Mouse (Mus musculus): ENCODE measurements around the gene Ggct. TPM values are rescaled to one million over a fixed set of nuclear protein-coding genes. Genes with fewer than 3 reads are reported as not detected.
A peak's percentile ranks its signal among the peaks of the same experiment; 100 is the strongest.

Ggct gene
- 16.0 and 18.3 TPM in 2 replicates for polyA plus RNA-seq (2015; fragmentation: Nextera tagmentation; extraction: Ambion mirVana)

GRCm38 (mm10) chr6:54992734-54993260, at the start of gene Ggct:
TSS of gene Ggct (minus strand) at chr6:54992950.
- Histone ChIP-seq H3K27me3 (no peaks in the 10 kb centered on the region), H3K4me2 (peak within 1 kb of the TSS; percentile 74), H3K36me3 (no peaks in the 10 kb centered on the region), H3K9me3 (no peaks in the 10 kb centered on the region), H3K9ac (peak within 1 kb of the TSS; percentile 63), H3K4me3 (peak within 1 kb of the TSS; percentile 59), H3K27ac (replicated peaks) (peak within 1 kb of the TSS; percentile 57), H3K4me1 (replicated peaks) (peaks cover 11% of the 10 kb centered on the region)
- 0% methylated on average over 41 of the region's 41 CpGs for WGBS
- peak; percentile 100 for ATAC-seq (ENCODE audit: low read depth)

GRCm38 (mm10) chr6:55040031-55040430, 47.3 kb upstream of the Ggct start:
- WGBS: 96% methylated on average over 1 of the region's 1 CpGs
- Histone ChIP-seq H3K27me3 (no peaks in the 10 kb centered on the region), H3K4me2 (peak overlapping the region; percentile 72; the same call in 1 of the 2 replicates), H3K9me3 (no peaks in the 10 kb centered on the region), H3K4me3 (no peak overlapping the region), H3K36me3 (no peaks in the 10 kb centered on the region), H3K27ac (replicated peaks) (no peak overlapping the region), H3K9ac (no peak overlapping the region), H3K4me1 (replicated peaks) (peaks cover 49% of the 10 kb centered on the region)
- no peak for ATAC-seq (ENCODE audit: low read depth)

DNA sequence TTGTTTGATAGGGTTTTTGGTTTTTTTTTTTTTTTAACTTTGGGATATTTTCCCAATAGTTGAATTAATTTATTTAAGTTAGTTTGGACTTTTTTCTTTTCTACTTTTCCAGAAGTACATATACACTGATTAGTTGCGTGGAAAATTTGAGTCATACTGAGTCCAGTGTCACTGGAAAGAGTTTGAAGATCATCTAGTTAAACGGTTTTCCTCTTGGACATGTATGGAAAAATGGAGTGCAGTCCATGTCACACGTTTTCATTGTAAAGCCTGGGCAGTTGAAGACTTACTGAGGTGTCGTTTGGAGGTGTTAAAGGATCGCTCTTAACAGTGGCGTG, 46.7 kb upstream of the Ggct start:
- H3K9ac ChIP-seq: peak overlapping the region; percentile 97
- 0 out of 2 replicates have a peak, but pooled peaks cover under 1% of the 10 kb centered on the region for H3K27me3 ChIP-seq
- ATAC-seq (ENCODE audit: low read depth): no peak
- peaks cover 43% of the 10 kb centered on the region for H3K4me1 ChIP-seq (replicated peaks)
- no peak overlapping the region for H3K27ac ChIP-seq (replicated peaks)
- H3K4me3 ChIP-seq: peak overlapping the region; percentile 95
- 79% methylated on average over 6 of the region's 6 CpGs for WGBS
- no peaks in the 10 kb centered on the region for H3K9me3 ChIP-seq
- no peaks in the 10 kb centered on the region for H3K36me3 ChIP-seq
- H3K4me2 ChIP-seq: peak overlapping the region; percentile 72

GRCm38 (mm10) chr6:55038671-55039445, 46.1 kb upstream of the Ggct start:
- peak overlapping the region; percentile 72 for H3K4me2 ChIP-seq
- ATAC-seq (ENCODE audit: low read depth): no peak
- WGBS: 4% methylated on average over 12 of the region's 12 CpGs

GRCm38 (mm10) chr6:55037799-55038670, 45.3 kb upstream of the Ggct start, which contains the start of gene Gars:
TSS of gene Gars (plus strand) at chr6:55038007.
- peak within 1 kb of the TSS; percentile 72 for H3K4me2 ChIP-seq
- no peaks in the 10 kb centered on the region for H3K9me3 ChIP-seq
- H3K27me3 ChIP-seq: peaks cover 5% of the 10 kb centered on the region; the same call in 1 of the 2 replicates
- H3K9ac ChIP-seq: peak within 1 kb of the TSS; percentile 97
- peak; percentile 97 for ATAC-seq (ENCODE audit: low read depth)
- peaks cover 35% of the 10 kb centered on the region for H3K4me1 ChIP-seq (replicated peaks)
- H3K4me3 ChIP-seq: peak within 1 kb of the TSS; percentile 95
- no peaks in the 10 kb centered on the region for H3K36me3 ChIP-seq
- under 1% methylated on average over 84 of the region's 87 CpGs for WGBS
- H3K27ac ChIP-seq (replicated peaks): peak within 1 kb of the TSS; percentile 96

More at GRCm38 (mm10) chr6:55038671-55039445, 46.1 kb upstream of the Ggct start:
- H3K36me3 ChIP-seq: no peaks in the 10 kb centered on the region
- peak overlapping the region; percentile 96 for H3K27ac ChIP-seq (replicated peaks)
- peak overlapping the region; percentile 95 for H3K4me3 ChIP-seq
- H3K27me3 ChIP-seq: peaks cover 5% of the 10 kb centered on the region; the same call in 1 of the 2 replicates
- no peaks in the 10 kb centered on the region for H3K9me3 ChIP-seq
- peaks cover 37% of the 10 kb centered on the region for H3K4me1 ChIP-seq (replicated peaks)
- peak overlapping the region; percentile 97 for H3K9ac ChIP-seq

DNA sequence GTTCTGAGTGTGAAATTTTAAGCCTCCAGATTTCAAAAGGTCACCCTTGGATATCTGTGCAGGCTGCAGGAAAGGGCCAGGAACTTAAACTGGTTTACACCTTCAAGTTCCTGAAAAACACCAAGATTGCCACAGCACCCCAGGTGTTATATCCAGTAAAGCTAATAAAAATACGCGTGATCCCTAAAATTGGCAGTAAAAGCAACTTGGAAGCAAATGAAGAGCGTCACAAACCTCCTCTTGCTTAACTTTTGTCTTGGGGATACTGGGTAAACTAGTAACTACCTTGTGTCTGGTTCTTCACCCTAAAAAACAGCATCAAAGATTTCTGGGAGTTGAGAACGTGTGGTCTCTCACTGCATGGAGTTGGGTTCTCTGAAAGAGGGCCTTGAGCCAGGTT, 44.0 kb upstream of the Ggct start:
- H3K4me3 ChIP-seq: no peak overlapping the region

GRCm38 (mm10) chr6:55027642-55028041, 34.9 kb upstream of the Ggct start:
- H3K27me3 ChIP-seq: no peaks in the 10 kb centered on the region
- H3K27ac ChIP-seq (replicated peaks): no peak overlapping the region
- 80% methylated on average over 2 of the region's 2 CpGs for WGBS
- H3K4me2 ChIP-seq: no peak overlapping the region
- no peak for ATAC-seq (ENCODE audit: low read depth)
- H3K4me1 ChIP-seq (replicated peaks): no peaks in the 10 kb centered on the region
- H3K9me3 ChIP-seq: no peaks in the 10 kb centered on the region
- H3K4me3 ChIP-seq: no peak overlapping the region
- H3K9ac ChIP-seq: no peak overlapping the region
- H3K36me3 ChIP-seq: no peaks in the 10 kb centered on the region

More for the DNA sequence above, 44.0 kb upstream of the Ggct start:
- no peaks in the 10 kb centered on the region for H3K36me3 ChIP-seq
- no peak overlapping the region for H3K9ac ChIP-seq
- 89% methylated on average over 4 of the region's 4 CpGs for WGBS
- H3K4me1 ChIP-seq (replicated peaks): peaks cover 33% of the 10 kb centered on the region
- H3K27me3 ChIP-seq: peaks cover 5% of the 10 kb centered on the region; the same call in 1 of the 2 replicates
- no peak for ATAC-seq (ENCODE audit: low read depth)
- H3K4me2 ChIP-seq: peak overlapping the region; percentile 72; the same call in 1 of the 2 replicates
- no peaks in the 10 kb centered on the region for H3K9me3 ChIP-seq
- no peak overlapping the region for H3K27ac ChIP-seq (replicated peaks)

- H3K9me3 ChIP-seq: no peaks in the 10 kb centered on the region
- H3K4me2 ChIP-seq: no peak overlapping the region
- WGBS: 87% methylated on average over 7 of the region's 7 CpGs
- peaks cover 10% of the 10 kb centered on the region for H3K27me3 ChIP-seq
- no peaks in the 10 kb centered on the region for H3K4me1 ChIP-seq (replicated peaks)
- no peak overlapping the region for H3K27ac ChIP-seq (replicated peaks)
- H3K36me3 ChIP-seq: no peaks in the 10 kb centered on the region
- ATAC-seq (ENCODE audit: low read depth): no peak
- H3K9ac ChIP-seq: no peak overlapping the region
- H3K4me3 ChIP-seq: no peak overlapping the region
Observed at GRCm38 (mm10) chr6:55021806-55022205, 29.1 kb upstream of the Ggct start.

DNA sequence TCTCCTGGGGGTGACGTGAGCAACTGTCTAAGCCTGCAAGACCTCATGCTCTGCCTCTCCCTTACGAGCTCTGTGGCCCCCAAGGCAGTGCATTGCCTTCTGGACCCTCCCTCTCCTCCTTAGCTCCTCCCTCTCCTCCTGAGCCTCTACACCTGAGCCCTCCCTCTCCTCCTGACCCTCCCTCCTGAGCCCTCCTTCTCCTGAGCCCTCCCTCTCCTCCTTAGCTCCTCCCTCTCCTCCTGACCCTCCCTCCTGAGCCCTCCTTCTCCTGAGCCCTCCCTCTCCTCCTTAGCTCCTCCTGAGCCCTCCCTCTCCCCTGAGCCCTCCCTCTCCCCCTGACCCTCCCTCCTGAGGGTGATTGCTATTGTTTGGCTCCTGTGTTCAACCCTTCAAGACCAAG, 25.7 kb upstream of the Ggct start:
- Histone ChIP-seq H3K9ac (no peak overlapping the region), H3K9me3 (peaks cover 8% of the 10 kb centered on the region; the same call in 1 of the 2 replicates), H3K27ac (replicated peaks) (no peak overlapping the region), H3K36me3 (no peaks in the 10 kb centered on the region), H3K4me3 (no peak overlapping the region), H3K27me3 (peaks cover 10% of the 10 kb centered on the region), H3K4me2 (no peak overlapping the region), H3K4me1 (replicated peaks) (no peaks in the 10 kb centered on the region; the same call in 1 of the 2 replicates)
- ATAC-seq (ENCODE audit: low read depth): no peak
- 77% methylated on average over 2 of the region's 2 CpGs for WGBS

- WGBS: 31% methylated on average over 15 of the region's 15 CpGs
- peaks cover 8% of the 10 kb centered on the region; the same call in 1 of the 2 replicates for H3K9me3 ChIP-seq
- H3K4me3 ChIP-seq: no peak overlapping the region
- no peak overlapping the region for H3K27ac ChIP-seq (replicated peaks)
- H3K4me1 ChIP-seq (replicated peaks): no peaks in the 10 kb centered on the region; the same call in 1 of the 2 replicates
- no peak overlapping the region for H3K4me2 ChIP-seq
- peak; percentile 84 for ATAC-seq (ENCODE audit: low read depth)
- no peaks in the 10 kb centered on the region for H3K36me3 ChIP-seq
- peaks cover 10% of the 10 kb centered on the region for H3K27me3 ChIP-seq
- H3K9ac ChIP-seq: no peak overlapping the region
Observed at GRCm38 (mm10) chr6:55016710-55017583, 24.2 kb upstream of the Ggct start.

DNA sequence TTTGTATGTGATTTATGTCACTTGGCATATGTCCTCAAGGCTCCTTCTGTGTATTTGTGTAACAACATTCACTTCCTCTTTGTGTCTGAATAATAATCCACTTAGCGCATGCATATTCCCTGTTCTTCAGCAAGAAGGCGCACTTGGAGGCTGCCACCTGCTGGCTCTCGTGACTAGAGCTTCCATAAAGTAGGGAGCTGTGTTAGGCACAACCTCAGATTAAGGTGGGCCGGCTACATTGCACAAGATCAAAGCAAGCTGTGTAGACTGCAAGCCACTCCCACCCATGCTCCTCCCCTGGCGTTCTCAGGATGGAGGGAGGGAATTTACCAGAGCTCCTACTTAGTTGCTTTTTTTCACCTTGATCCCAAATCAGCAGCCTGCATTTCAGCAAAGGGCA, 23.5 kb upstream of the Ggct start:
- 16% methylated on average over 5 of the region's 5 CpGs for WGBS
- Histone ChIP-seq H3K4me2 (no peak overlapping the region), H3K36me3 (no peaks in the 10 kb centered on the region), H3K27ac (replicated peaks) (no peak overlapping the region), H3K4me1 (replicated peaks) (no peaks in the 10 kb centered on the region; the same call in 1 of the 2 replicates), H3K9ac (no peak overlapping the region), H3K27me3 (peaks cover 10% of the 10 kb centered on the region), H3K4me3 (no peak overlapping the region), H3K9me3 (peaks cover 8% of the 10 kb centered on the region; the same call in 1 of the 2 replicates)
- ATAC-seq (ENCODE audit: low read depth): peak; percentile 66; the same call in 1 of the 2 replicates

Measured in neural tube, embryonic 13.5 days (tissue).